In the genomic region with DNA sequence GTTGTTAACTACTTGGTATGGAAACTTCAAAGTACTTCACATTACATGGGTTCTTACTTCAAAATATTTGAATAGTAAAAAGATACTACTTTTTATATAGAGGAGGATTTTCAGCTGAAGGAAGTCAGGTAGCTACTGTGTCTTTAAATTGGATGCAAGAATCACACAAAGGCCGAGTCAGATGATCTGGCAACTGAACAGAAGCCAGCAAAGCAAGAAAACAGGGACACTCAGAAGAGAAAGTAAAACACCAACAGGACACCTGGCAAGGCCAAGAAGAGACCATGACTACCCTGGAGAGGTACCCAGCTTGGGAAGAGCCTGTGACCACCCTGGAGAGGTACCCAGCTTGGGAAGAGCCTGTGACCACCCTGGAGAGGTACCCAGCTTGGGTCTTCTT, we compare ENCODE assay signal across 24 mouse cellular contexts. TPM values are rescaled to one million over a fixed set of nuclear protein-coding genes. Genes with fewer than 3 reads are reported as not detected.
"Had no signal": no experiment of that assay in that cellular context is flagged by ENCODE, and none has a peak within 500 bp of the region (broad histone marks: within the 10 kb centered on the region; RNA-seq: fewer than 3 reads in every experiment).

No protein-coding gene starts in this region.

- ATAC-seq: liver, postnatal 0 days; lung, postnatal 0 days had no signal

- H3K9me3 ChIP-seq: kidney, embryonic 15.5 days; limb, embryonic 12.5 days; limb, embryonic 15.5 days; neural tube, embryonic 12.5 days had no signal

- H3K36me3 ChIP-seq: kidney, embryonic 15.5 days; limb, embryonic 12.5 days; limb, embryonic 15.5 days; neural tube, embryonic 12.5 days had no signal

- H3K9ac ChIP-seq: kidney, embryonic 15.5 days; limb, embryonic 12.5 days; limb, embryonic 15.5 days; liver, embryonic 14.5 days; liver, postnatal 0 days; lung, embryonic 14.5 days; neural tube, embryonic 12.5 days had no signal

- H3K4me3 ChIP-seq: kidney, embryonic 15.5 days; limb, embryonic 12.5 days; limb, embryonic 15.5 days; neural tube, embryonic 12.5 days had no signal

- H3K4me2 ChIP-seq: kidney, embryonic 15.5 days; limb, embryonic 12.5 days; limb, embryonic 15.5 days; liver, embryonic 11.5 days; lung, embryonic 14.5 days; midbrain, embryonic 11.5 days; neural tube, embryonic 12.5 days had no signal

- DNase-seq: kidney, adult 8-10 months; kidney, postnatal 10 days; kidney, postnatal 4 days; left cerebral cortex, postnatal 4 days; liver, postnatal 0 days; lung, embryonic 14.5 days; midbrain, embryonic 14.5 days; retina, postnatal 1 day; thymus, adult 2 months; thymus, postnatal 14 days; thymus, postnatal 4 days had no signal

- H3K27ac ChIP-seq: kidney, embryonic 15.5 days; limb, embryonic 12.5 days; limb, embryonic 15.5 days; liver, embryonic 14.5 days; macrophage; neural tube, embryonic 12.5 days had no signal

- H3K4me1 ChIP-seq: neural tube, embryonic 12.5 days had no signal

RNA-seq across cellular contexts. Expression of a gene that starts 7.9 kb away (rescaled TPM):
- total RNA-seq: megakaryocyte-erythroid progenitor cell, adult 5-6 weeks; midbrain, postnatal 0 days; neutrophil, adult 5-6 weeks had no signal
- polyA plus RNA-seq: kidney, embryonic 15.5 days; limb, embryonic 12.5 days; limb, embryonic 15.5 days; liver, embryonic 11.5 days; liver, embryonic 14.5 days; liver, postnatal 0 days; lung, embryonic 14.5 days; lung, postnatal 0 days; midbrain, embryonic 11.5 days; midbrain, embryonic 14.5 days; midbrain, postnatal 0 days; neural tube, embryonic 12.5 days; stomach, embryonic 16.5 days had no signal

RNA-seq across cellular contexts. Expression of a gene that starts 24.3 kb away (rescaled TPM):
- total RNA-seq: megakaryocyte-erythroid progenitor cell, adult 5-6 weeks; neutrophil, adult 5-6 weeks had no signal
- polyA plus RNA-seq: liver, postnatal 0 days; midbrain, embryonic 11.5 days had no signal
